Mouse (Mus musculus) Muller cell, postnatal 12 days (primary cell): Measurements from ENCODE around the gene Esp15.
"Not testable (repeated sequence)": the region's sequence is repeated elsewhere in the genome, so short reads cannot be mapped to it uniquely, and the experiment has no call there.

Source experiments
- DNase-seq: peaks from one replicate; pipeline ENCODE4 v3.0.0-alpha.2; 2015; ENCODE audit errors: inconsistent ontology term

Esp15 gene

GRCm38 (mm10) chr17:39640654-39641053, at the start of gene Esp15:
Esp15 (plus strand) TSS chr17:39640954.
- DNase-seq: not testable (repeated sequence)

GRCm38 (mm10) chr17:39591550-39591949, 49.2 kb upstream of the Esp15 start:
- DNase-seq: no peak
